Mouse (Mus musculus) limb, embryonic 10.5 days (tissue): Measurements from ENCODE around the gene Timd4. TPM values are rescaled to one million over a fixed set of nuclear protein-coding genes. Genes with fewer than 3 reads are reported as not detected.

Source experiments
- DNase-seq: peaks from one replicate; pipeline ENCODE4 v3.0.0-alpha.2; 2017; ENCODE audit warnings: low spot score
- H3K27ac ChIP-seq: fragments of 300-500 bp; sonication (generic); 2 replicates; pipeline ENCODE4 v1.5.1; 2016; ENCODE audit warnings: mild to moderate bottlenecking
- H3K27me3 ChIP-seq: fragments of 300-500 bp; sonication (generic); 2 replicates; pipeline ENCODE4 v1.6.1; 2016; ENCODE audit warnings: low read depth, mild to moderate bottlenecking; ENCODE audit not compliant: poor library complexity, severe bottlenecking
- H3K36me3 ChIP-seq: fragments of 300-500 bp; sonication (generic); 2 replicates; pipeline ENCODE4 v1.6.1; 2016; ENCODE audit warnings: mild to moderate bottlenecking, moderate library complexity
- H3K4me1 ChIP-seq: fragments of 300-500 bp; sonication (generic); 2 replicates; pipeline ENCODE4 v1.6.1; 2016
- H3K4me3 ChIP-seq: fragments of 300-500 bp; sonication (generic); 2 replicates; pipeline ENCODE4 v1.5.1; 2016; ENCODE audit warnings: mild to moderate bottlenecking, moderate library complexity
- H3K9me3 ChIP-seq: fragments of 300-500 bp; sonication (generic); replicated peaks from 2 replicates; pipeline ENCODE4 v1.6.1; 2016; ENCODE audit warnings: mild to moderate bottlenecking
- WGBS: fragments of 180-500 bp; shearing (Covaris S2); methylation state at CpG from one replicate; pipeline ENCODE4 v1.1.7; 2016; 5-methylcytosine and 5-hydroxymethylcytosine counted together
- polyA plus RNA-seq: library from polyadenylated mRNA; unstranded; fragments of >200 nt; fragmentation: Nextera tagmentation; extraction: Ambion mirVana; gene quantifications from 2 replicates; pipeline ENCODE4 v1.2.1, GENCODE M21; 2016

Timd4 gene
- polyA plus RNA-seq, 1 experiment from 2014 or later = 0.10 TPM

DNA sequence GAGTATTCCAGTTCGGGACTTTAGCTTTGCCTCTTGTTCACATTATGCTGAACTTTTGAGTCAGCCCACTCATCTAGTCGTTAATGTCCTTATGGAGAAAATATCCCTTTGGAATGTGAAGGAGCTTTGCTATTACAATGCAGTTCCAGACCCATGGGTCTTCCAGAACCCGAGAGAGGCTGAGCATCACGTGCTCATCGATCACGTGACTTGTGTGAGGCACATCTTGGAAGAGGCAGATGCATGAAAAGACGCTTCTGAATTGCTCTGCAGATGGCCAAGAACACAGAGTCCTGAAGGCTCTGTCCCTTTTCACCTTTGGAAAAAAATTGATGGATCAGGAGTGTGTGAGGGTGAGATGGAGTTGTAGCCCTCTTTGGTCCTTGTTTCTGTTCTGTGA is 58.0 kb downstream of the Timd4 start:
- Histone ChIP-seq H3K36me3 (no peaks in the 10 kb centered on the region), H3K27me3 (no peaks in the 10 kb centered on the region), H3K27ac (no peak overlapping the region), H3K4me1 (no peaks in the 10 kb centered on the region), H3K9me3 (no peaks in the 10 kb centered on the region), H3K4me3 (no peak overlapping the region)
- WGBS = 85% methylated on average over 7 of the region's 7 CpGs
- DNase-seq = no peak

DNA sequence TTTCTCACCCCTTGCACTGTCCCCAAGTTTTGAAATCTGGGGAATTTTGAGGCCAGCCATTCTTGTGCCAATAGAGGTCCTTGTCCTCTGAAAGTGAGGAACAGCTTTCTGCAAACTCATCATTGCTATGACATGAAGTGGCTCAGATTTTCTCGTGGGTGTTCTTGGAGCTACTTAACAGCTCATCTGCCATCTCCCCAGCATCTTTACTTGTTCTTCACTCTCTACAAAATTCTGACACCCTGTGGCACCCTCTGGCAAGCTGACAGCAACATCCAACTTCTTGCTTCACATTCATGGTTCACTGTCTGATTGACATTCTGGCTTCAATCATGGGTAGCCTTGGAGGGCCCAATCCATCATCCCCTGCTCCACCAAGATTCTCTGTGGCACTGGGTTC is 65.2 kb downstream of the Timd4 start:
- H3K27me3 ChIP-seq = no peaks in the 10 kb centered on the region
- no peak overlapping the region for H3K4me3 ChIP-seq
- no peaks in the 10 kb centered on the region for H3K36me3 ChIP-seq
- no peak overlapping the region for H3K27ac ChIP-seq
- no peaks in the 10 kb centered on the region for H3K4me1 ChIP-seq
- no peaks in the 10 kb centered on the region for H3K9me3 ChIP-seq
- no peak for DNase-seq
- WGBS = 74% methylated on average over 1 of the region's 1 CpGs

DNA sequence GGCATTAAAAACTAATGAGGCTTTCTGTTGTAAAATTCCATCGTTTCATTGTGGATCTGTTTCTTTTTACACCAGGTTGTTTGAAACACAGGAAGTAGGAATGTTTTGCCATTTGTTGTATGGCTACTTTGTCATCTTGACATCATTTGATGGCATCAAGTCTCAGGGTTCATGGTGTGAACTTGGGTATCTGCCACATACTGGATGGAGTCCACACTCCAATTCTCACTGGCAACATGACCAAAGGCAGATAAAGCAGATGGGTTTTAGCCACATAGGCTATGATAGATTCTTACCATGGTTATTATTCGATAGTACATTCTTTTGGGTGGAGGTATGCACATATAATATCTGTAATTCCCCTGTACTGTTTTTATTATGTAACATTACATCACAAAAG is 71.9 kb downstream of the Timd4 start:
- Histone ChIP-seq H3K27me3 (no peaks in the 10 kb centered on the region), H3K4me3 (no peak overlapping the region), H3K4me1 (no peaks in the 10 kb centered on the region), H3K36me3 (no peaks in the 10 kb centered on the region), H3K27ac (no peak overlapping the region), H3K9me3 (no peaks in the 10 kb centered on the region)
- no peak for DNase-seq
- WGBS = 87% methylated on average over 2 of the region's 2 CpGs

DNA sequence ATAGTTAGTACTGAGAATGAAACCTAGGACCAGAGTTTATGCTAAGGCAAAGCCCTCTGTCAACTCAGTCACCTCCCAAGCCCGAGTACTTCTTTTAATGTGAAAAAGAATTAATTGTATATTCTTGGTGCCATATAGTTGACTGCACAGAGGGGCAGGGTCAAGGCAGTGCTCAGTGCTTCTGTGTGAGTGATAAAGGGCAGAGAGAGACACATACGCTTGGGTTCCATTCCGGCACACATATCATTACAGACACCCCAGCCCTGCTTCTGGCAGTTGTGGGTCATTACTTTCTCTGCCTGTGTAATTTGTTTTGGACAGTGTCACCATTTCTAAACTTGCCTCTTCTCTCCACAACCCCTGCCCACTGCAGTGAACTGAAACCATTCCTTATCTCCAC is 78.5 kb downstream of the Timd4 start:
- Histone ChIP-seq H3K4me3 (no peak overlapping the region), H3K27ac (no peak overlapping the region), H3K27me3 (no peaks in the 10 kb centered on the region), H3K9me3 (no peaks in the 10 kb centered on the region), H3K4me1 (no peaks in the 10 kb centered on the region), H3K36me3 (no peaks in the 10 kb centered on the region)
- DNase-seq = no peak
- 88% methylated on average over 3 of the region's 3 CpGs for WGBS

Other genes with a start within 250 kb of the Timd4 start
- gene BC053393, start 239.3 kb upstream of the Timd4 start, polyA plus RNA-seq = not detected in 2 replicates
- gene Dppa1, start 181.5 kb upstream of the Timd4 start, polyA plus RNA-seq = not detected in 2 replicates
- 0.20 TPM in 1 of 2 replicates, not detected in the other for gene Timd2, start 103.7 kb upstream of the Timd4 start, polyA plus RNA-seq
- not detected in 2 replicates for gene Havcr1, start 75.7 kb upstream of the Timd4 start, polyA plus RNA-seq